Mouse (Mus musculus) brain, adult 2 months (tissue): ENCODE measurements around the gene Blm.

Source experiments
- DNase-seq: peaks from one replicate; pipeline ENCODE4 v3.0.0; 2011; ENCODE audit warnings: low read depth, low spot score

Blm gene

GRCm38 (mm10) chr7:80412279-80412678 lies 122.6 kb downstream of the Blm start:
- peak; percentile 93 for DNase-seq

GRCm38 (mm10) chr7:80410380-80410779 lies 124.5 kb downstream of the Blm start:
- DNase-seq: no peak

GRCm38 (mm10) chr7:80407712-80408111 lies 127.2 kb downstream of the Blm start:
- no peak for DNase-seq

- no peak for DNase-seq
Measured at GRCm38 (mm10) chr7:80406186-80406585, 128.7 kb downstream of the Blm start.

- no peak for DNase-seq
Measured at GRCm38 (mm10) chr7:80405188-80405695, 129.7 kb downstream of the Blm start, which contains the start of gene Furin. TSS of gene Furin (minus strand) at chr7:80405436.
